Mouse (Mus musculus) heart, postnatal 0 days (tissue): ENCODE measurements at regions not wholly inside any gene's neighbourhood (a gene's known extent, or its start where the extent isn't known, plus 50 kb on each side); places are given as distances from the start of the nearest gene placed in this dataset.

Source experiments
- CTCF ChIP-seq: IDR thresholded peaks from 2 replicates; pipeline ENCODE4 v1.5.1; 2016; ENCODE audit warnings: antibody characterized with exemption, control low read depth, low read depth
- EP300 ChIP-seq: IDR thresholded peaks from 2 replicates; pipeline ENCODE4 v1.6.1; 2016; ENCODE audit warnings: antibody characterized with exemption, low read depth

DNA sequence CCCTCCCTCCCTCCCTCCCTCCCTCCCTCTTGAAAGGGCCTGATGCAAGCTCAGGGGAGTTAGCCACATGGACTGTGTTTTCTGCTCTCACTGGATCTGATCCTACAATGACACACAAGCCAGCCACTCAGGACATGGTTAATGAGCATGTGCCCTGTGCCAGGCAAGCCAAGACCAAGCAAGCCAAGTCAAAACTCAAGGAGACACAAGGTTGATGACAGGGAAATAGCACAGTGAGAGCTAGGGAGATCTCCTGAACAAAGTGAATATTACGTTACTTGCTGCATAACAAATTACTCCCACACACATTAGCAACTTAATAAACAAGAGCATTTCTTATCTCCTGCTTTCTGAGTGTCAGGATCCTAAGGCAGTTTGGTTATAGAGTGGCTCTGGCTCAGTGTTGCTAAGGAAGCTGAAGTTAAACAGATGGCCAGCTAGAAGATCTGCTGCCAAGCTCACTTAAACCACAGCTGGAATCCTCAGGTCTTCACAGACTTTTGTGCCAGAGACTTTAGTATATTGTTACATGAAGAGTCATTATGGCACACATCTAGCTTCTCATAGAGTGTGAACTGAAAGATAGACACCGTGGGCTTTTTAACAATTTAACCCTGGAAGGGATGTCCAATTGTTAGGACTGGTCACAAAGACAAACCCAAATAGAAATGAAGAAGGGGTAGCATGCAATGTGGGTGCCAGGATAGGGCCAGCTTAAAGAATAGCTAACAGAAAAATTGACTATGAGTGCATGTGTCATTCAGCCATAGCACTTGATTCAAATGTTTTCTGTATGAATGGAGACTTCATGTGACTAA lies 77.9 kb downstream of the Pxdc1 start:
- TF ChIP-seq EP300 (no peak), CTCF (no peak)
